Mouse (Mus musculus) thymus, postnatal 4 days (tissue): ENCODE data around the gene Snx10.

Experiments used
- DNase-seq: peaks from one replicate; pipeline ENCODE4 v3.0.0; 2021

The Snx10 gene

GRCm38 (mm10) chr6:51591844-51592243 is 68.1 kb downstream of the Snx10 start:
- no peak for DNase-seq

GRCm38 (mm10) chr6:51592356-51593115 is 68.8 kb downstream of the Snx10 start:
- peak; percentile 87 for DNase-seq

- DNase-seq = no peak
These were observed 69.8 kb downstream of the Snx10 start for GRCm38 (mm10) chr6:51593446-51594035.

GRCm38 (mm10) chr6:51594516-51594915 is 70.8 kb downstream of the Snx10 start:
- no peak for DNase-seq

- no peak for DNase-seq
These were observed 74.4 kb downstream of the Snx10 start for GRCm38 (mm10) chr6:51598058-51598457.

- no peak for DNase-seq
These were observed 76.7 kb downstream of the Snx10 start for GRCm38 (mm10) chr6:51600412-51600811.

GRCm38 (mm10) chr6:51602341-51602740 is 78.6 kb downstream of the Snx10 start:
- no peak for DNase-seq

- no peak for DNase-seq
These were observed 80.0 kb downstream of the Snx10 start for GRCm38 (mm10) chr6:51603691-51604090.

- DNase-seq = no peak
These were observed 82.5 kb downstream of the Snx10 start for GRCm38 (mm10) chr6:51606245-51606644.

GRCm38 (mm10) chr6:51606803-51607202 is 83.1 kb downstream of the Snx10 start:
- DNase-seq = no peak

- DNase-seq = no peak
These were observed 87.9 kb downstream of the Snx10 start for GRCm38 (mm10) chr6:51611621-51612020.

GRCm38 (mm10) chr6:51612371-51613051 is 88.8 kb downstream of the Snx10 start:
- DNase-seq = peak; percentile 55

- no peak for DNase-seq
These were observed 90.0 kb downstream of the Snx10 start for GRCm38 (mm10) chr6:51613661-51614060.

- no peak for DNase-seq
These were observed 103.1 kb downstream of the Snx10 start for GRCm38 (mm10) chr6:51626843-51627242.

GRCm38 (mm10) chr6:51629671-51630070 is 106.0 kb downstream of the Snx10 start:
- no peak for DNase-seq

- no peak for DNase-seq
These were observed 106.5 kb downstream of the Snx10 start for GRCm38 (mm10) chr6:51630184-51630583.

- DNase-seq = no peak
These were observed 109.4 kb downstream of the Snx10 start for GRCm38 (mm10) chr6:51632928-51633662.

GRCm38 (mm10) chr6:51633663-51634362 is 110.1 kb downstream of the Snx10 start:
- no peak for DNase-seq

- peak; percentile 45 for DNase-seq
These were observed 112.4 kb downstream of the Snx10 start for GRCm38 (mm10) chr6:51636019-51636568.
